Mouse (Mus musculus) heart, adult 9 months (tissue): ENCODE results near the gene Dctn3.
"Not testable (repeated sequence)": the region's sequence is repeated elsewhere in the genome, so short reads cannot be mapped to it uniquely, and the experiment has no call there.

ENCODE experiments used
- DNase-seq, 2 experiments: peaks; one replicate each; pipeline ENCODE4 v3.0.0; 2022; ENCODE audit warnings: low spot score in 2 of 2

The Dctn3 gene

GRCm38 (mm10) chr4:41722918-41723351, at the start of gene Dctn3:
Dctn3 (minus strand) TSS chr4:41723170.
- DNase-seq, result peak; percentile 94 to 95

GRCm38 (mm10) chr4:41767301-41767700, 44.3 kb upstream of the Dctn3 start:
- DNase-seq, result not testable (repeated sequence)

- not testable (repeated sequence) for DNase-seq
Measured at GRCm38 (mm10) chr4:41763176-41763575, 40.2 kb upstream of the Dctn3 start.

GRCm38 (mm10) chr4:41762688-41763114, 39.7 kb upstream of the Dctn3 start:
- DNase-seq, result peak; percentile 57 to 64

DNA sequence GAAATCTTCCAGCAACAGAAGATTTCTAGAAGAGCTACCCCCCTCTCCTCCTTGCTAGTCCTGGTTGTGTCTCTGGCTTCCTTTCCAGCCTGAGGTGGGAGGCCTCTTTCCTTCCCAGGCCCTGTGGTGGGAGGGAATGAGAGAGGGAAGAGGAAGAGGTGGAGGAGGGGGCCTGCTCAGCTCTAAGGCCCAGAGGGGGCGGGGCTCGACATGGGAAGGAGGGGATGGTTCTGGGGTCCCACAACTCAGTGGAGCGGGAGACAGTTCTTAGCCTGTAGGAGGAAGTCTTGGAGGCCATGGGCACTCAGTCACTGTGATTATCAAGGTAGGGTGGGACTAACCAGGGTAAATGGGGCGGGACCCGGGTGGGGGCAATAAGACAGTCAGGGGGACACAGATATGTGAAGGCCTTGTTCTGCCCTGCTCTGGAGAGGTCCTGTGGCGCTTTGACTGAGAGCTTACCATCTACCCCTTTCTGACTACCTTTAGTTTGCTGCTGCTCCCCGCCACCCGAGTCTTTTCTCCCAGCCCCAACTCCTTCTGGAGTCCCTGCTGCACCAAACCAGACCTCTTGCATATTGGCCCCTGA, 39.2 kb upstream of the Dctn3 start:
- no peak for DNase-seq

- no peak for DNase-seq
Measured at GRCm38 (mm10) chr4:41761680-41762079, 38.7 kb upstream of the Dctn3 start.

DNA sequence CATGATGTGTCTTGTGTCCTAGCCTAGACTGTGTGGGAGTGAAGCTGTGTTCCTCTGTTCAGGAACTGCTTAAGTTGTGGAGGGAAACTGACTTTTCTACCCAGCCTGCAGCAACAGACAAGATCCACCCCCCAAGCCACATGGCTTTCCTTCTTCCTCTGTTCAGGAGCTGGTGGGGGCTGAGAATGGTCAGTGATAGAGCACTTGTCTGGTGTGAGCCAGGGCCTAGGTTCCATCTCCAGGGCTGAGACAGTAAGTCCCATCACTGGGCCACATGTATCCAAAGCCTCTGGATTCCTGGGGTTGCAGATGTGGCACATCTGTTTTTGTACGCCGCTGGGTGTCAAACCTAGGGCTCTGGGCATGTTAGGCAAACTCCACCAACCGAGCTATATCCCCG, 37.9 kb upstream of the Dctn3 start:
- no peak for DNase-seq

DNA sequence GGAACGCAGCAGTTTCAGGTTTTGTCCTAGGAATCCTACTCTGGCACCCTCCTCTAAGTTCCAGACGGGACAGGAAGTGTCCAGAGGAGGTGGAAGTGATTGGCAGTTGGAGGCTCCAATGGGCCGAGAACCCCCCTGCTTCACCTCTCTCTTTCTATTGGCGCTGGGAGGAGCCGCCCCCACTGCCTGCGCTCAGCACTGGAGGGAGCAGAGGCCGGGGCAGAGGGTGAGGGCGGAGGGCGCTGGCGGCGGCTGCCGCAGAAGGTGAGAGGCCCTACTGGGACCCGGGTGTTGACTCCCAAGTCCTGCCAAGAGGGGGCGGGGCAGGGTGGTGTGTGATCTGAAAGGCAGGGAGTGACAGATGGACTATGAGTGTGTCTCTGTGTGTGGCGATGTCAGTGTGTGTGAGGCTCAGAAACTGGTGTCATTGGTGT, 37.3 kb upstream of the Dctn3 start:
- DNase-seq, result peak; percentile 97

DNA sequence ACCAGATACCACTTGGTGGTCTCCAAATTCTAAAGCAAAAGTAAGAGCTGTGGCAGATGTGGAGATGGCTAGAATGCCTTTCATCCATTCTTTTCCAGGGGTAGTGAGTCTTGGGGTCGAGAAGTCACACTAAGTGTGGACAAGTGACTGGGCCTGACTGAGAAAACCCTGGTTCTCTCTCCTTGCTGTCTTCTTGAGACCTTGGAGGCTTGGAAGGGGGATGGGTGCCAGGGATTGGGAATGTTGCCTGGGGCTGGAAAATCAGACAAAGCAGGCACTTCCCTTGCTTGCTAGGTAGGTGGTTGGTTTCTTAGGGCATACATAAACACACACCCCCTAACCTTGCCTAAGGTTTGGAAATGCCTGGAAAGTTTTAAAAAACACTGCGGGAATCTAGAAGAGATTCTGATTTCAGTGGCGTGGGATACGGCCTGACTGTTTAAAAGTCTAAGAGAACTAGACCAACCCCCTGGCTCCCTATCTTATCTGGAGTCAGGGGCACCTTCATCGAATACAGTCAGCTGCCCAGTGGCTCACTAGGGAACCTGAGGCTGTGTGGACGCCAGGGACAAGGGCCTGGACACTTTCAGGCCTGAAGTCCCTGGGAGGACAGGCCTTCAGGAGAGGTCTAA, 36.8 kb upstream of the Dctn3 start:
- DNase-seq, result no peak

DNA sequence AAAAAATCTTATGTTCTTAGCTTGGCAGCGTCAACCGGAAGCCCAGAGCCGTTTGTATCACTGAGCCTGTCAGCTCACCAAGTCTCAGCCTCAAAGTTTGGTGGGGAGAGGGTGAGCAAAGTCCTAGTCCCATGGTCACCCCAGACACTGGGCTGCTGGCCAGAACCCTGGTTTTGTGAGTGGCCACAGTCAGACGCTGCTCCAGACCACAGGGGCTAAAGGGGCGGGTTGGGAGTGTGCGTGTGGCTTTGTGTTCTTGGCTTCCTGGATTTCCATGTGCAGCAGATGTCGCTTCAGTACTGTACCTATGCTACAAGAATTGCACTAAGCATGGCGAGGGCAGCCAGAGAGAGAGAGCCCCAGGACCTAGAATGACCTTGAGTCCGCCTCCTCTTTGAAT, 36.2 kb upstream of the Dctn3 start:
- no peak for DNase-seq

GRCm38 (mm10) chr4:41758701-41759100, 35.7 kb upstream of the Dctn3 start:
- DNase-seq, result no peak

GRCm38 (mm10) chr4:41758021-41758420, 35.1 kb upstream of the Dctn3 start:
- DNase-seq, result no peak

GRCm38 (mm10) chr4:41757321-41757720, 34.4 kb upstream of the Dctn3 start:
- no peak for DNase-seq

DNA sequence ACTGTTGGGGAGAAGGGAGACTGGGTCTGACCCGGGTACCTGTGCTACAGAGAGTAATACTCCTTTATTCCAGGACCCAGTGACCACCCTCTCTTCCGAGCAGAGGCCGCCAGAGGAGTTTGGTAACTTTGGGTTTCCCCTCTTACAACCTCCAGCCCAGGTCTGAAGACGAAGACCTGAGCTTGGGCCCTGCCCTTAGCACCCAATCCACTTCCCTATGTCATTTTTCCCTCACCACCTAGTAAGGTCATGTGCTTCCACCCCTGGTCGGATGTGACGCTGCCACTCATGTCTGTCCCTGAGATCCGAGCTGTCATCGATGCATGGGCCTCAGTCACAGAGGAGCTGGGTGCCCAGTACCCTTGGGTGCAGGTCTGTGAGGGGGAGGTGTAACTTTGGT, 33.5 kb upstream of the Dctn3 start:
- no peak for DNase-seq

DNA sequence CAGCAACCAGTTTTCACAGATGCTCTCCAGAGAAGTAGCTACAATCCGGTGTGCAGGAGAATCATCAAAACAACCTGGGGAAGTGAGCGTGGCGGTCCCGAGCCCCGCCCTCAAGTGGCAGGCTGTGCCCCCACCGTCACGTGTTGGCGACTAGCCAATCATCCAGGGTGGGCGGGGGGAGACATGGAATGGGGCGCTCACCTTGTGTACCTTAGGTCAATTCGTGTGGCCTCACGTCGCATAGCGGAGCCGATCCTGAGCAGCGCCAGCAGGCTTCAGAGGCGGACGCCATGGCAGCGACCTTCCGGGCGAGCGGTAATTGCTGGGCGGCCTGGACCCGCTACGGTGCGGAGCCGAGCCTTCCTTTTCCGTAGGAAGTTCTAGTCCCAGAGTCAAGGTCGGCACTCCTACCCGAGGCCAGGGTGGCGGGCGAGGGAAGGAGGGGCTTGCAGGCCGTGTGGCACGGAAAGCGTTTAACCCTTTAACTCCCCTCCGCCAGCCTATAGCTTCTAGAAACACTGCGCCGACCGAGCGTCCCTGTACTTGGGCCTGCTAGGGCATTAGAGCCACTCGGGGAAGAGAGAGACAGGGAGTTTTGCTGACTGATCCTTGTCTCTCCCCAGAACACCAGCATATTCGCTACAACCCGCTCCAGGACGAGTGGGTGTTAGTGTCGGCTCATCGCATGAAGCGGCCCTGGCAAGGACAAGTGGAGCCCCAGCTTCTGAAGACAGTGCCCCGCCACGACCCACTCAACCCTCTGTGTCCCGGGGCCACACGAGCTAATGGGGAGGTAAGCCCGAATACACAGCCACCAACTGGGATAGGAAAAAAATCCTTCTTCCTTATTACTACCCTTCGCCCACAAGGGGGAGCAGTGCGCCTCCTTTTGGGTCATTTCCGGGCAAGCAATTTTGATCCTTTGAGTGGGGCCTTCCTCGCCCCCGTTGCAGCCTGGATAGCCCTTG, 32.7 kb upstream of the Dctn3 start, which contains the start of gene Sigmar1:
Gene Sigmar1 (minus strand): TSS at position 820 of the 968 bp plus-strand sequence.
- DNase-seq, result peak; percentile 86 to 87

GRCm38 (mm10) chr4:41754797-41755337, 31.9 kb upstream of the Dctn3 start, which contains the start of gene Galt:
Galt (plus strand) TSS chr4:41755228.
- DNase-seq, result no peak

DNA sequence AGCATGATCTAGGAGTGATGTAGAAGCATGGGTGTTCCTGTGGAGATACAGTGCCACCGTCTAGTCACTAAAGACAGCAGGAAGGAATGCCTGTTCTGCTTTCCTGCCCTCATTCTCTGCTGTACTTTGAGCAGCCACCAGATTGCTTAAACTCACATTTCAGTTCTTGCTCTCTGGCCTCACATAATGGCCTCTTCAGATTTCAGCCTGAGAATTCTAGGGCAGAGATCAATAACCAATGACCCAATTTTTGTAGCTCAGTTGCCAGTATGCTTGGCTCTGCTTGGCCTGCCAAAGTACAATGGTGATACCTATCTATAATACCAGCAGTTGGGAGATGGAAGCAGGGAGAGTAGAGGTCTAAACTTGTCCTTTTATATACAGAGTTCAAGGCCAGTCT, 22.1 kb upstream of the Dctn3 start:
- no peak for DNase-seq

DNA sequence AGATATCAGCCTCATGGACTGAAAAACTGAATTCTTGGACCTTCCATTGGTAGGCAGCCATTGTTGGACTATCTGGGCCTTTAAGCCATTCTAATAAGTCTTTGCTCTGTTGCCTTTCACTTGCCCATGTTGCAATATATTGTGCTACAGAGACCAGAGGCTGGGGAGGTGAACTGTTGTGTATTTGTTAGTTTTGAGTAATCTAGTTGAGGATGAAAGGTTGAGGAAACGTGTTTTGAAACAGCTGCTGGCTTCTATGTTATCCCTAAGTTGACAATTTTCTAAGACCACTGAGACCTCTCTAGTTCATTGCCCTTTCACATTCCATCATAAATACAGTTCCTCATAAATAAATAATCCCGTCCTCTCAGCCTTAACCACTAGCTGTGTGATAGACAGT, 21.2 kb upstream of the Dctn3 start:
- DNase-seq, result no peak

- peak; percentile 96 for DNase-seq
Measured at GRCm38 (mm10) chr4:41741158-41741560, 18.2 kb upstream of the Dctn3 start.

DNA sequence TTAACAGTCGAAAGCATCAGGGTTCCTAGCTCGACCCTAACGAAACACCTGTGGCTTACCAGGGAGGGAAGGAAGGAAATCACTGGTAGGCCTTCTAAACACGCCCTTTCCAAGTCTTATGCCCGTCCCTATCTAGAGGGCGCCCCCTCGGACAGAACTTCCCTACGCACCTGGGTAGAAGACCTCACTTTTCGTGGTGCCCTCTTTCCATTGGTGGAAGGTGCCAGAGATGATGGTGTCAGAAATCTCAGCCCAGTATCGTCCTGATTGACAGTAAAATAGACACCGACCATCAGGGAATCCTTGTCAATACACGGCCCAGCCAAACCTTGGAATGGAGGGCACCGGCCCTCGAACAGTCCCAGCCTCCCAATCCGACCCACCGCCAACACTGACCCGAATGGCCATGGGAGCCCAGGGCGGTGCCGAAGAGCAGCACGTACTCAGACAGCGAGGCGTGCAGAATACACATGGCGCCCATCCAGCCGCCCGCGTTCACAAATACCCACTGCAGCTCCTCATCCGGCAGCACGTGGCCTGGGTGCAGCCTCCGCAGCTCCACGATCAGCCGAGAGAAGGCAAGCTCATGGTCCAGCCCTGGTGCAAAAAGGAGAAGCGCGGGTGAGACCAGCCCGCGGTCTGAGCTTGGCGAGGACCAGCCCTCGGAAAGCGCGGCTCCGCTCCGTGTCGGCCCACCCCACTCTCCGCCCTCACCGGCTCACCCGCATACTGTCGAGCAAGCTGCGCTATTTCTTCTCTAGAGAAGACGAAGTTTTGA, 17.6 kb upstream of the Dctn3 start:
- DNase-seq, result no peak

DNA sequence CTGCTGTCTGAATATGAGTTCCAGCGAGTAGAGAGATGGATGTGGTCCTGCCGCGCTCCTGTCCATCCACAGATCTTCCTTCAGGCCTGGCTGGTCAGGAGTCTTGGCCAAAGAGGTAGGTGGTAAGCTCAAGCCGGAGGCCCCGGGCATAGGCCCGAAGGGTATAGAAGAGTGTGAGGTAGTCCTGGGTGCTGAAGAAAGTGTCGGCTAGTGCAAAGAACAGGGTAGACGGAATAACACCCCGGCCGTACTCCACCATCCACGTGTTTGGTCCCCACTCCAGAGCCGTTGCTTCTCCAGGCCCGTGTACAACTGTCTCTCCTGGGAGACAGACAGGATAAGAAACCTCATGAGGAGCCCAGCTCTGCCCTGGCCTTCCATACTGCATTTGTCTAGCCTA, 16.3 kb upstream of the Dctn3 start:
- DNase-seq, result no peak
